Mouse (Mus musculus) MEL-GATA-1-ER (cell line): ENCODE measurements around the gene Kcnq1.

Source experiments
- DNase-seq: peaks from one replicate; pipeline ENCODE4 v3.0.0-alpha.2; 2012; ENCODE audit warnings: low read depth; ENCODE audit errors: extremely low read depth

Kcnq1 gene

DNA sequence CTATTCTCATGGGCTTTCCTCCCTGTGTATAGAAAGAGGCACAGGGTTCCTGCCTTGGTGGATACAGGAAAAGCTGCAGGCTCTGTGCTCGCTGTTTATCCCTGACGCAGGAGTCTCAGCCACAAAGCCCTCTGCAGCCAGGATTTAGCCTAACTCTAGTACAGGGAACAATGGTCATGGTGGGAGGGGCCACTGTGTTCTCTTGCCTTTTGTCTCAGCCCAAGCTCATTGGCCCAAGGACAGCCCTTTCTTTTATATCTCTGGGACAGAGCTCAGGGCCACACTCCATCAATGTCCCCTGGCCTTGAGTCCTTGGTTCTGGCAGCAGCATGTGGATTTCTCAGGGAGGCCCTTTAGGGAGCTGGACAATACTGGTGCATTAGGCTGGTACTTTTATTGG, 72.7 kb downstream of the Kcnq1 start:
- no peak for DNase-seq

DNA sequence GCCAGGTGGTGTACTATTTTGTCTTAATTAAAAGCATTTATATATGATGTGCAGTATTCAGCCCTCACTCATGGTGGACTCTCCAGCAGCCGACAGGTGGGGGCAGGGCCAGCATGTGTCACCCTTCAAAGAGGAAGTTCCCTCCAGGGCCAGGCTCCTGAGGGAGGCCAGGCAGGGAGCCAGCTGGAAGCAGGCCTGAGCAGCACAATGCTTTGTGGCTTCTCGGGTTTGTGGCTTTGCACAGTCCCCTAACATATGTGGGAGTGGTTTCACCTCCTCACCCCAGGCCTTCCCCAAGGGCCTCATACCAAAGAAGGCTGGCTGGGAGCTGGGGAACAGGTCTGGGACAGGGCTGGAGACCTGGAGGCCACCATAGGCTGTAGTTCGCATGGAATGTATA, 74.6 kb downstream of the Kcnq1 start:
- DNase-seq = peak; percentile 77

GRCm38 (mm10) chr7:143181311-143181710, 75.1 kb downstream of the Kcnq1 start:
- DNase-seq = no peak

DNA sequence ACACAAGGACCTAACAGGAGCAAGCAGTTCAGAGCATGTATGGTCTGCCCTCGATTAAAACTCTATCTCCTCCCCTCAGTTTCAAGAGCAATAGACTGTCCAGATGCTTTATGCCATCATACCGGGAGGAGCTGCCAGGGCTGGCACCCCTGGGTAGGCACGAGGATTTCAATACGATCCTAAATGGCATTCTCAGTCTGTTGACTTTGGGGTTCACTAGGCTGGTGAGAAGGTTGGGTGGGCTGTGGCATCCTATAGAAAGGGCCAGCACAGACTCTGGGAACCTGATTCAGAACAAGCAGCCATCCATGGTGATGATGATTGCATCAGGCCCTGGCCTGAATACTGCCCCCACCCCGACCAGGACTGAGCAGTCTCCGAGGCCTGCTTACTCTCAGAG, 79.3 kb downstream of the Kcnq1 start:
- no peak for DNase-seq

- DNase-seq = no peak
Measured at GRCm38 (mm10) chr7:143186378-143186777, 80.2 kb downstream of the Kcnq1 start.

- DNase-seq = no peak
Measured at GRCm38 (mm10) chr7:143187181-143187580, 81.0 kb downstream of the Kcnq1 start.

- DNase-seq = no peak
Measured at GRCm38 (mm10) chr7:143188589-143188988, 82.4 kb downstream of the Kcnq1 start.

DNA sequence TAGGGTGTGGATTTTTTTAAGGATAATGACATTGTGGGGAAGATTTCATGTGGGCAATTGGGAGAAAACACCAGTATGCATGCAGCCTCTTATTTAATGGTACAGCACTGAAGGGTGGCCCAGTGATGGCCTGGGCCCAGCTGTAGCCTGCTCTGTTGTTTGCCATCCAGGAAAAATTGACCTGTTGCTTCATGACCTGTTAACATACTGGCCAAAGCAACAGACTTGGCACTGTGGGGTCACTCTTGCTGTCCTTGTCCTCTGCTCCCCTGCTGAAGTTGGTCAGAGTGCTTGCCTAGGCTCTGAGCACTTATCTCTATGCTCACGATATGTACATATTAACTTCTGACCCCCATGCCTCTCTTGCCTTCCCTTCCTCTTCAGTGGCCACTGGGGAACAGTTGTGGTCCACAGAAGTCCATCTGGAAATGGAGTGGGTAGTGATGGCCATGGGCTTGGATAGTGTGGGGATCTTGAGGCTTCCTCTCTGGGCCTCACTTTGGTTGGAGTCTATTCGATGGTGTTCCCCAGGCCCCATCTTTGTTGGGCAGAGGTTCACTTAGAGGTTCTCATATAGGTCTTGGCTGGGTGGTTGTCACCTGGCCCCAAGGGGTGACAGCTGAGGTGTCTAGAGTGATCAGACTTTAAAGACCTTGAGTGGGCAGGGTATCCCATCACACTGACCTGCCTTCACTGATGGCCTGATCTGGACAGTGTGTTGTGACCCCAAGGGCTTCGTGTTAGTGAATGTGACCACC, 84.0 kb downstream of the Kcnq1 start:
- no peak for DNase-seq

DNA sequence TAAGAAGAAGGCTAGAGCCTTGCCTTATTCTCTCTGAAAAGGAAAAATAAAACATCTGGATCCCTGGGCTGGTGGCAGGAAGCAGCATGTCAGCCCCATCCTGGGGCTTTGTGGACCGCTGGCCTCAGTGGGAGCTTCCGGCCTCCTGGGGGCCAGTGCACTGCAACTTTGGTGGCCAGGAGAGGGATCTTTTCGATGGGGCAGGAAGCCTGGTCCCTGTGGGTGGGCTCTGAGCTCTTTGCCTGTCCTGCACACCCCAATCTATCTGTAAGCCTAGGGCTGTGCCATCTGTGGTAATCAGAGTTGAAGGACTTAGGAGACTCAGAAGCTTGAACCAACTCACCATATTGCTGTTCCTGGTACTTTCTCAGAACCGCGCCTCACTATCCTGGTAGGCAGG, 84.7 kb downstream of the Kcnq1 start:
- no peak for DNase-seq

- no peak for DNase-seq
Measured at GRCm38 (mm10) chr7:143192392-143192791, 86.2 kb downstream of the Kcnq1 start.

- DNase-seq = no peak
Measured at GRCm38 (mm10) chr7:143194064-143194463, 87.9 kb downstream of the Kcnq1 start.

DNA sequence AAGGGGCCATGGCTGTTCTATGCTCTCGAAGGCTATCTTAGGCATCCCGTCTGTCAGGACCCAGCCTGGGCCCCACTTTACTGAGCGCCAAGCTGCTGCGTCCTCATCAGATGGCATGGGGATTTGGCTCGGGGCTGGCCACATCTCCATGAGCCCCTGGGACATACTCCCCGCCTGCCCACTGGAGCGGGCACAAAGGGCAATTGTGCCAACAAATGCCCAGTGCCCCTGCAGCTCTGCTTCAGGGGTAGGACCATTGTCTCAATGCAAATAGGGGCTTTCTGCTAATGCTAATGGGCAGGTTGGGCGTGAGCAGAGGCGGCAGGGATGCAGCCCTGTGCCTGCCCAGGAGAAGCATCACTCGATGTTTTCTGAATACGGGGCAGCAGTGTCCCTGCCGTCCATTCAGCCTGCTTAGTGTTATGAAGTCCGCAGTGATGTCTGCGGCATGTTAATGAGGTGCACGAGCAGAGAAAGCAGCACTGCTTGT, 91.8 kb downstream of the Kcnq1 start:
- no peak for DNase-seq

GRCm38 (mm10) chr7:143198443-143198842, 92.3 kb downstream of the Kcnq1 start:
- no peak for DNase-seq

DNA sequence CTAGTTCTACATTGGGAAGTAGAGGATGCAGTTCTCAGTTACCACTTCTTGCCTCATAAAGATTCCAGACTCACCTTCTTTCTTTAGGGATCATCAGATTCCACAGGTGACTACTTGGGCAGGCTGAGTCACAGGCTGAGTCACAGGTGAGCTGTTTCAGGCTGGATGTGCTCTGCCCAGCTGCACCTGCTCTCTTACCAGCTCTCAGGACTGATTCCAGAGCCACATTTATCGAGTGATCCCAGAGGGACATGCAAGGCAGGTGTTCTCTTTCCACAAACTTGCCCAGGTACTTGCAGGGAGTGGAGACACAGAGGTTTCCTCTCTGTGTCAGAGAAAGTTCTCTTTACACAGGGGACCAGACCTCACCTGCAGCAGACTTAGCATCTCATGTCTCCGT, 95.1 kb downstream of the Kcnq1 start:
- DNase-seq = no peak

DNA sequence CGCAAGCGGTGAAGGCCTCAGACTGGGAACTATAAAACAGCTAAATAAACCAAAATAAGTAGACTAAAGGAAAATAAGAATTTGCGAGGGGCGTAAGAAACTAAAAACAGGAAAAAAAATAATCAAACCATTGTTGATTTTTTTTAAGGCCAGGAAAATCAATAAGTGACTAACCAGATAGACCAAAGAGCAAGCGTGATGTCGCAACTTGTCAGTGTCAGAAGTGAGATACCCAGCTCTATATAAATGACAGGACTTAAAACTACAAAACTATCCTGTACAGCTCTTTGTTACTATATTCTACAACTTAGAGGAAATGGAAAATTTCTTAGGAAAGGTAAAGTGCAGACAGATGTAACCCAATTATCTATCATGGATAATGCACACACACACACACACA, 97.7 kb downstream of the Kcnq1 start:
- DNase-seq = no peak

- DNase-seq = no peak
Measured at GRCm38 (mm10) chr7:143207044-143207443, 100.9 kb downstream of the Kcnq1 start.

DNA sequence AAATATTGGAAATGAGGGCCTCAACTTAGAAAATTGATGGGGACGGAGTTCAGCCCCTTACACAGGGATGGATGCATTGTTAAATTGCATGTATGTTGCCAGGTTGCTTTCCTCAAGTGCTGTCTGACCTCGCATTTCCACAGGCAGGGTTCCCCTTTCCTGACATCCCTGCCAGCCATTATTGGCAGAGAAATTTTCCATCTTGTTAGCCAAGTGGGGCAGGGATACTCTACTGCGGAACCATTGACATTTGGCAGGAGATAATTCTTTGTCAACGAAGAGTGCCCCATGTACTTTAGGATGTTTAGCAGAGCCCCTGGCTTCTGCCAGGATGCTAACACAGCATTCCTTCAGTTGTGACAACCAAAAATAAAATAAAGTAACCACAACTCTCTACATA, 104.6 kb downstream of the Kcnq1 start:
- DNase-seq = no peak

DNA sequence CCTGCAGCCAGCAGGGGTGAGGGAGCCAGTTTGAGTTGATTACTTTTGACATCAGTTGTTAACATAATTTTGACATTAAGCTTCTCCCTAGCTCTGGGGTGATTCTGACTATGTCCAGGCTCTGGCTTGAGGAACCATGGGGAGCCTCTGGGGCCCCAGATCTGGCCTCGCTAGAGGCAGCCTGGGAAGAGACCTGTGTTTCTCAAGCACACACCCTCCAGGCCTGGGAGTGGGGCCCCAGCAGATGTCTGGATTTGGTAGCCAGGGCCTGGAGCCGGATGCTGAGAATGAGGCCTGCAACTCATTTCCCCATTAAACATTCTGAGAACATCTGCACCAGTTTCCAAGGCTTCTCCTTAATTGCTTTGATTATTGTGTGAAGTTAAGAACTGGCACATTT, 145.0 kb downstream of the Kcnq1 start:
- no peak for DNase-seq

DNA sequence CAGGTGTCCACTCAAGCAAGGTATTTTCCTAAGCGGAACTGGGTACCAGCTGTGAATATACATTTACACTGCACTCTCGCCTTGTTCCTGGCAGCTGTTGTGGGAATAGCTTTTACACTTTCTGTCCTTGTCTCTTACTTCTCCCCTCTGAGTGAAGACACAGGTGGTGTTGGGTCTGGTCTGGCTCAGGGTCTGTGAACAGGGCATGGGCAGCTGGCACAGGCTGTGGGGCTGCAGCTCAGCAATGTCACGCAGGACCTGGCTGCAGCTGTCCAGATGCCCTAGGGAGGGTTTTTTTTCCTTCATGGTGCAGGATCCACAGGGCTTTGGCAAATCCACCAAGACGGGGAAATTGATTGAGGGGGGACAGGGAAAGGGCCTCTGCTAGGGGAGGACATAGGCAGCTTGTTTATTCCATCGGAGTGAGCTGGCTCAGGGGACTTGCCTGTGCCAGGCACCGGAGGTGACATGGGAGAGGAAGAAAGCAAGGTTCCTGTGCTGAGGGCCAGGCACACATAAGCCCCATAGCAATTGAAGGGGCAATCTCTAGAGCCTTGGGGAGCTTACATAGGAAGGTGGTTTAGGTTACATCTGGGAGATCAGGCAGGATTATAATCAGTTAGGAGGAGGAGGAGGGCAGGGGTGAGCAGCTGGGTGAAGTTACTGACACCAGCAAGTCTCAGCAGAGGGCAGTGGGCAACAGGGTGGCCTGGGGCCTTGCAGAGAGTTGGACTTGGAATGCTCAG, 147.1 kb downstream of the Kcnq1 start:
- no peak for DNase-seq

DNA sequence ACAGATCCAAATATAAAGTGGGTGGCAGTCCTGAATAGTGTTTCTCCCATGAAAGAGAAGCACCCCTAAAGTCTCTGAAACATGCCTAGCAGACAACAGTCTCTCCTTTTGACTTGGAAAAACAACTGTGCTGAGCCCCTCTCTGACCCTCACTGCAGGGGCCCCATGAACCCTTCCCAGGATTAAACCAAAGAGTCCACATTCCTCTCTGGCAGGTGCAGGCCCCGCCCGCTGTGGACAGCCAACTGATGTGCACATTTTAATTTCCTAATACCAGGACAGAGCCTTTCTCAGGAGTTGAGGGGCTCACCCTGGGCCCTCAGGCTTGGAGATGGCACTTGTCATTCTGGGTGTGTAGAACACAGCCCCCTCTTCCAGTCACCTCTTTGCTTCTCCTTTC, 148.7 kb downstream of the Kcnq1 start:
- DNase-seq = no peak

DNA sequence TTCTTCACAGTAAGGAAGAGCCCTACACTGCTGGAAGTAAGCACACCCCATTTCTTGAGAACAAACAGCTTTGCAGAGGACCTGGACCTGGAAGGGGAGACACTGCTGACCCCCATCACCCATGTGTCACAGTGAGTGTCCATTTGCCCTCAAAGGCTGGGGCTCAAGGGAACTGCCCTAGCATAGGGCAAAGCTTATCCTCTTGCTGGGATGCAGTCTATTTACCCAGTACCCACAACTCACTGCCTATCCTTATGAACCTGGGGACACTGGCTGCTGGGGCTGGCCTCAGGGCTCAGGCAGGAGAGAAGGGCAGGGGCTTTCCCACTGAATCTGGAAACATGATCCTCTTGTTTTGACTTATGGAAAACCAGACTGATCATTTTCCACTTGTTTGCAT, 155.1 kb downstream of the Kcnq1 start:
- DNase-seq = no peak

DNA sequence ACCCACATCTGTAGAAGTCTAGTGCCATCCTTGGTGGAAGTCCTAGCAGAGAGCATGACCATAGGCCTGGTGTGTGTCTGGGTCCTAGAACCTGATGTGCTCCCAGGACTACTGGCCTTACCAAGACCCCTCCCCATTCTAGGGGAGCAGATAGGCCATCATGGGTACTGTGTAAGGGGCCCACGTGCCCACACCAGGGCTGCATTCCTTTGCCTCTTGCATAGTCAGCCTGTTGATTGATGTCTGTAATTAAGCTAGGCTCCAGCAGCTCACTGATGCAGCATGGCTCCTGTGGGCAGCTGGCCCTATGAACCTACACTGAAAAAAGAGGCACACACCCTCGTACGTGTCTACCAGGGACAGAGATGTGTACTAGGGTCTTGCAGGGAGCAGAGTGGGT, 157.4 kb downstream of the Kcnq1 start:
- no peak for DNase-seq

GRCm38 (mm10) chr7:143263966-143264365, 157.8 kb downstream of the Kcnq1 start:
- no peak for DNase-seq
